Mouse (Mus musculus) lung, adult 18-20 months (tissue): Measurements from ENCODE around the gene Mllt6.

ENCODE experiments used
- DNase-seq, 2 experiments: peaks; one replicate each; pipeline ENCODE4 v3.0.0; 2022; ENCODE audit warnings: mixed read lengths in 2 of 2

The Mllt6 gene

GRCm38 (mm10) chr11:97669829-97670228, 6.6 kb downstream of the Mllt6 start:
- peak; percentile 48 to 59 for DNase-seq

GRCm38 (mm10) chr11:97670234-97671176, 7.3 kb downstream of the Mllt6 start:
- no peak for DNase-seq

GRCm38 (mm10) chr11:97671177-97671527, 7.9 kb downstream of the Mllt6 start:
- no peak for DNase-seq

DNA sequence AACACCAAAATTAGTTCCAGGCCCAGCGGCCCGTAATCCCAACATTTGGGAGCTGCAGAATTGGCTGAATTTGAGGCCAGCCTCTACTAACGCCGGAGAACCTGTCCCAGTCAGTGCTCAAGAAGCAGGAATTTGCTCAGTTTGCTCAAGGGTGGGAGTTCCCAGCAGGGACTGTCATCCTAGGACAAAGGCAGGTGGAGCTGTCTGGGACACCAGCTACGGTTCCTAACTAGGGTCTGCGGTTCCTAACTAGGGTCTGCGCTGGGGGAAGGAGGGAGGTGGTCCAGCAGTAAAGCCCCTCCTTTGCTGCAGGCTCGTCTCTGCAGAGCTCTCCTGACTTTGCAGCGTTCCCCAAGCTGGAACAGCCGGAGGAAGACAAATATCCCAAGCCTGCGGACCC, 9.9 kb downstream of the Mllt6 start:
- DNase-seq: no peak

DNA sequence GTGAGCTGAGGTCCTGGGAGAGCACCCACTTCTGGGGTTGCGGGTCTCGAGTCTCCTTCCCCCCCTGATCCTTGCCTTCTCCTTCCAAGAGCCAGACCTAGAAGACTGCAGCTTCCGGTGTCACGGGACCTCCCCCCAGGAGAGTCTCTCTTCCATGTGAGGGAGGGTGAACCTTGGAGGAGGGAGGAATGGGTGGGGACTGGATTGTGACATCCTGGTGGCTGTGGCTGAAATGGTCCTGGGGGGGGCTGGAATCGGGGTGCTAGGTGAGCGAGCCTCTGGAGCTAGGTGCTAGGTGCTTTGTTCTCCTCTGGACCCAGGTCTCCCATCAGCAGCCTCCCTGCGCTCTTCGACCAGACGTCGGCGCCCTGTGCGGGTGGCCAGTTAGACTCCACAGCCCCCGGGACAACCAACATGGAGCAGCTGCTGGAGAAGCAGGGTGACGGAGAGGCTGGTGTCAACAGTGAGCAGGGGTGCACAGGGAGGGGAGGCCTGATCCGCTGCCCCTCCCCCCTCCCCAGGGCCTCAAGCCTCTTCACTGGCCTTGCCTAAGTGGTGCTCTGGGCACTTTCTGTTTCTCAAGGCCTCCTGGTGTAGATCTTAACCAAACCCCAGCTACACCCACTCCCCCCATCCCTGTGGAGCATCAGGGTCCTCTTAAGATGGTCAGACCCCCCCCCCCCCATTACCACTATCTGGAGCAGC, 13.0 kb downstream of the Mllt6 start:
- DNase-seq: peak; percentile 50 to 68

DNA sequence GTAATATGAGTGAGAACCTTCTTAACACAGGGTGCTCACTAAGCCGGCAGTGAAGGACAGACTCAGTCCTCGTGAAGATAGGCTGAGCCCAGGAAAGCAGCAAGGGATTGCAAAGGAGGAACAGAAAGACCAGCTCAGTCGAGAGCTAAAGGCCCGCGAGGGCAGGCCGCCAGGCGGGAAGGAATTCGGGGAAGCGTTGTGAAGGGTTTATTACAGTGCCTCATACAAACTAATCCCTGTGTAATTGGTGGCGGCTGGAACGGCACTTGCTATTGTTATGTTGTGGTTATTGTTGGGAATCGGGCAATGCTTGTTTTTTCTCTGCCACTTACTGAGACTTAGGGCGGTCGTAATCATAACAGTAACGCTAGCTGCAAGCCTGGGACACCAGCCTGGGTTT, 14.2 kb downstream of the Mllt6 start:
- DNase-seq: peak in 1 of 2 experiments; percentile 22

DNA sequence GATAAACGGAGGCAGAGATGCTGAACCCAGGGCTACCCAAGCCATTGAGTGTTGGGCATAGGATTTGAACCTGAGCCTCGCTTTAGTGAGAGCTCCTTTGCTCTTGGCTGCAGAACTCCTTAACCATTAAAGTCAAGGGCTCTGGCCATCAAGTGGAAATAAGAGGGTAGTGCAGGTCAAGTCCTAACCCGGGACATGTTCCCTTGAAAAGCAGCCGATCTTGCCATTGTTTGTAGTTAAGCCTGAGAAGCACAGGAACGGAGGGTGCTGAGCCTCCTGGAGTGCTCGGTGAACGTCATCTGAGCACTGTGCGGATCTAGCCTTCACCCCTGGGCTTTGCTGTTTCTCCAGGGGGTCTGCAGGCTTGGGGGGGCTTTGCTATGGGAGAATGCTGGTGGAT, 14.6 kb downstream of the Mllt6 start:
- peak; percentile 33 to 57 for DNase-seq

GRCm38 (mm10) chr11:97678301-97678700, 15.1 kb downstream of the Mllt6 start:
- DNase-seq: no peak

GRCm38 (mm10) chr11:97680430-97680829, 17.2 kb downstream of the Mllt6 start:
- DNase-seq: peak; percentile 57 to 72

- DNase-seq: peak; percentile 74 to 83
Observed at GRCm38 (mm10) chr11:97682504-97683055, 19.4 kb downstream of the Mllt6 start.

DNA sequence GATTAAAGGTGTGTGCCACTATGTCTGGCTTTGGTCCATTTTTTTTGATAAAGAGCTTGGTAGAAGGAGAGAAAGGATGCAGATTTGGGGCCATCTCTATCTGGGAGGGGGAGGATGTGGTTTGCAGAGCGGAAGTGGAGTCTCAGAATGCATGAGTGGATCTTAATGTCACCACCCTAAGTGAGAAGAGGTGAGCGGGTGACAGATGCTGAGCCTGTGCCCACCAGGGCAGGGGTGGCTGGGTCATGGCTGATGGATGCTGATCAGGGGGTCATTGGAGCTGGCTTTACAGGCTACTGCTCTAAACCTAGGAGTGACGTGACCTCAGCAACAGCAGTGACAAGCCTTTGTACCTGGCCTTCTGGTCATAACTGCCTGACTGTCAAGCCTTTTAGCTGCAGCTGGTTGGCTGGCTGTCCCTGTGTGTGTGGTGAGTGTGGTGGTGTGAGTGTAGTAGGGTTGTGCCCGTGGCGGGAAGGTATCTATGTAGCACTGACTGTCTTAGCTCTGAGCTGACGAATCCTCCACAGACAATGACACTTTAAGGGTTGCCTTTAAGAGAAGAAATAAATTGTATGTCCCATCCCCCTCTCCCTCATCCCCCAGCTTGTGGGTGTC, 21.0 kb downstream of the Mllt6 start:
- DNase-seq: no peak

GRCm38 (mm10) chr11:97684766-97685165, 21.6 kb downstream of the Mllt6 start:
- DNase-seq: no peak

DNA sequence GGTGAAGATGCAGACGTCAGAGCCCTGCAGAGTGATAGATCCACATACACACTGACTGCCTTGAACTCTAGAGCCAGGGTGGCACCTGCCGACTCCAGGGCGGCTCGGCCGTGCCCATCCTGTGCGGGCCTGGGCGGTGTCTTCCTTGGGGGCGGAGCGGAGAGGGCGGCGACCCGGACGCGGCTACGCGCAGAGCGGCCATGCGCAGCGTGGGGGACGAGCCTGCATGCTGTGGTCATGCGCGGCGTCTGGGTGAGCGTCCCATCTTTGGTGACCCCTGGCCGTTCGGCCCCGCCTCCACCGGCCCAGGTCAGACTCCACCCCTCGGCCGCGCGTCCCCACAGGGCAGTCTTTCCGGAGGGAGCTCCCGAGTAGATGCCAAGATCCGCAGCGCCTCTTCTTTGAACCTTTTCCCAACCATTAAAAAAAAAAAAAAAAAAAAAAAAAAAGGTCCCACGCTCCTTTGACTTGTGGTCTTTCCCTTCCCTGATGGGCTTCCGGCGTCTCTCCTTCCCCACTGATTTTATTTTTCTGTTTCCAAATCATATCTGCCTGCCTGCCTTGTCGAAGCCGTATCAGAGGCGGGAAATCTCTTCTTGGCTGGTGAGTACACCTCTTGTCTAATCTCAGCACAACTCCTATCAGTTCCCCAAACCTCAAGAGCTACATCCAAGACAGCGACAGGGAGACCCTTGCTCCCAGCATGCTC, 22.6 kb downstream of the Mllt6 start, which contains the start of gene Cisd3:
Gene Cisd3, plus strand, starts transcription at position 214 of the 709 bp plus-strand sequence.
- DNase-seq: peak; percentile 98 to 99

- DNase-seq: no peak
Observed at GRCm38 (mm10) chr11:97686322-97686908, 23.2 kb downstream of the Mllt6 start.

GRCm38 (mm10) chr11:97687061-97687460, 23.8 kb downstream of the Mllt6 start:
- DNase-seq: no peak

DNA sequence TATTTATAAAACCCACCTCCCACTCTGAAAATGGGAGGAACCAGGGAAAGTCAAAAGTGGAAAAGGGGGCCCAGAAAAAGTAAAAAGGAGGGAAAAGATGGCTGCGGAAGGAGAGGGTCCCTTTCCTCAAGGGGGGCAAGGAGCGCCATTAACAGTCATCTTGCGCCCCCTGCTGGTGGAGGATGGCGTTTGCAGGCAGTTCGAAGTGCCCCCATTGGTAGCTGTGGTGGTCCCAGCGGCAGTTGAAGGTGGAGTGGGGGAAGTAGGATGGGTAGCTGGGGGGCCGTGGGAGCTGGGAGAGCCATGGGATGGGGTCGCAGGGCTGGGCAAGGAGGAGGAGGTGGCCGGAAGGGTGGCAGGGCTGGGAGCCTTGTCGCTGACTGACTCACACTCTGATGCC, 26.6 kb downstream of the Mllt6 start:
- peak in 1 of 2 experiments; percentile 57 for DNase-seq

- no peak for DNase-seq
Observed at GRCm38 (mm10) chr11:97694435-97694834, 31.2 kb downstream of the Mllt6 start.

GRCm38 (mm10) chr11:97694921-97695711, 31.9 kb downstream of the Mllt6 start:
- peak in 1 of 2 experiments; percentile 75 for DNase-seq

DNA sequence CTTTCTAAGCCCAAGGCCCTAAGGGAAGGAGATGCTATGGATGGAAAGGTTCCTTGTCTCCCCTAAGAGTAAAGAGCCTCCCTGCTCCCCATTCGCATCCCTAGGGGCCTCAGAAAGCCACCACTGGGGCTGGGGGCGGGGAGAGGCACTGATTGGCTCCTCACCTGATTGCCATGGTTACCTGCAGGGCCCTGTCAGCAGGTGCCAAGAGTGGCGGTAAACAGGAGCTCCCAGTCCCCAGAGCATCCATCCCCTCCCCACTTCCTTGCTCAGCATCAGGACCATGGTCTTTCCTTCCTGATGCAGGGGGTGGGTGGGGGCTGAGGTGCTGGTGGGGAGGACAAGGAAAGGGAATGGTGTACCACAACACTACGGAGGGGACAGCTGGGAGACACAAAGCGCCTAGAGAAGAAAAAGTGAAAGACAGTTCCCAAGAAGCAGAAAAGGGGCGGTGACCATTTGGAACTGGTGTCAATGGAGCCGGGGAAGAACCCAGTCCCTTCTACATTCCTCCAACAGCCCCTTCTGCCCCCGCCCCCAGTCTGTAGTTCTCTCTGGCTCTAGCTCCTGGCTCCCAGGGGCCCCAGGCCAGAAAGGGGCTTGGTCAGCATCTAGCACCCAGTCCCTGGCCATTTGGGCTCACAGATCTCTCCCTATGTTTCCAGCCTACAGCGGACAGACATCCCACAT, 32.6 kb downstream of the Mllt6 start:
- DNase-seq: no peak

- DNase-seq: no peak
Observed at GRCm38 (mm10) chr11:97696669-97697068, 33.5 kb downstream of the Mllt6 start.
